Mouse (Mus musculus) cerebellum, adult 2 months (tissue): ENCODE measurements around the gene Lingo4. TPM values are rescaled to one million over a fixed set of nuclear protein-coding genes. Genes with fewer than 3 reads are reported as not detected.

ENCODE experiments used
- DNase-seq, 2 experiments: peaks; one replicate each; pipeline ENCODE4 v3.0.0; 2021
- H3K27ac ChIP-seq: fragments of 200-500 bp; 2 replicates; pipeline ENCODE4 v1.5.1; 2012; ENCODE audit warnings: low read length, control low read depth, inconsistent platforms; ENCODE audit not compliant: insufficient read depth
- H3K27me3 ChIP-seq: fragments of 200-500 bp; 2 replicates; pipeline ENCODE4 v1.6.1; 2012; ENCODE audit warnings: inconsistent platforms, mild to moderate bottlenecking, low read length, moderate library complexity; ENCODE audit not compliant: control insufficient read depth, insufficient read depth
- H3K4me1 ChIP-seq: fragments of 200-500 bp; 2 replicates; pipeline ENCODE4 v1.6.1; 2011; ENCODE audit warnings: low read length; ENCODE audit not compliant: control insufficient read depth, insufficient read depth
- H3K4me3 ChIP-seq: fragments of 200-500 bp; replicated peaks from 2 replicates; pipeline ENCODE3; 2011; ENCODE audit warnings: mild to moderate bottlenecking, low read depth, low read length, control low read depth; ENCODE audit not compliant: insufficient read depth
- CTCF ChIP-seq: fragments of 200-500 bp; IDR thresholded peaks from 2 replicates; pipeline ENCODE4 v1.5.1; 2011; ENCODE audit warnings: low read depth, mild to moderate bottlenecking, control low read depth, low read length, moderate library complexity, borderline replicate concordance; ENCODE audit not compliant: insufficient read depth
- POLR2A ChIP-seq: fragments of 200-500 bp; IDR thresholded peaks from 2 replicates; pipeline ENCODE4 v1.6.1; 2011; ENCODE audit warnings: low read length, control low read depth, borderline replicate concordance; ENCODE audit not compliant: insufficient read depth
- WGBS: fragments of 180-500 bp; shearing (Covaris S2); methylation state at CpG from one replicate; pipeline ENCODE4 v1.1.7; 2018; 5-methylcytosine and 5-hydroxymethylcytosine counted together
- polyA plus RNA-seq: library from polyadenylated mRNA; depleted of rRNA; stranded (reverse); fragments of >200 nt; gene quantifications from 2 replicates; pipeline ENCODE4 v1.2.3, GENCODE M21; 2012

The Lingo4 gene
- polyA plus RNA-seq, 1 experiment = 6.6 TPM

DNA sequence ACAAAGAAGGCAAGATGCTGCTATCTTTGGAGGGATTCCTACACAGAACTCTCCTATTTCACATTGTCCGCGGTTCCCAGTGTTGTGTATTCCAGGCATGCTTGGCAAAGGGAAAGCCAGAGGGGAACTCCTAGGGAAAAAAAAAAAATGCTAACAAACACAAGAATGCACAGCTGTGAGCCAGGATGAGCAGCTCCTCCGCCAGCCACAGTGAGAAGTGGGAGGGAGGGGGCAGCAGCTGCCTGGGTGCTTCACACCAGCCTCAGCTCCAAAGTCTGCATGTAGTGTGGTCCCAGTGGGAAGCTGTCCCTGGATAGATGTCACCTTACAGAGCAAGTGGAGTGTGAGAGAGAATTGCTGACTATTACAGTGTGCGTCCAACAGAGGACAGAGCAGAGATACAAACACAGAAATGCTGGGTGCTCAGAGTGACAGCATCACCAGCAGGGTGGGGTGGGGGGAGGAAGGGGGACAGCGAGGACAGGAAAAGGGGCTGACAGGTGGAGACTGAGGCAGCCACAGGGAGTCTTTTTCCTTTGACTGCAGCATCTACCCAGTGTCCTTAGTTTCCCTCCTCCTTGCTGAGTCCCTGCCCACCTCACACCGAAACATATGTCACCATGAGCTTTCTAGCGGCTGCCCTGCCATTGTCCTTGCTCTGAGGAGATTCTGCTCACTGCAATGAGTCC is 6.2 kb downstream of the Lingo4 start:
- 23% methylated on average over 7 of the region's 7 CpGs for WGBS
- Histone ChIP-seq H3K27ac (no peak overlapping the region), H3K4me1 (peaks cover 4% of the 10 kb centered on the region; the same call in 1 of the 2 replicates)

GRCm38 (mm10) chr3:94405561-94405960 is 7.2 kb downstream of the Lingo4 start:
- TF ChIP-seq POLR2A (no peak), CTCF (no peak)
- no peaks in the 10 kb centered on the region for H3K27me3 ChIP-seq

More for the DNA sequence above, 6.2 kb downstream of the Lingo4 start:
- no peaks in the 10 kb centered on the region for H3K27me3 ChIP-seq
- no peak for DNase-seq
- H3K4me3 ChIP-seq = no peak overlapping the region
- no peak for TF ChIP-seq POLR2A
- no peak for TF ChIP-seq CTCF

GRCm38 (mm10) chr3:94412530-94412929 is 14.2 kb downstream of the Lingo4 start:
- WGBS = under 1% methylated on average over 25 of the region's 25 CpGs
- Histone ChIP-seq H3K4me3 (peak overlapping the region; percentile 76), H3K4me1 (no peaks in the 10 kb centered on the region; the same call in 1 of the 2 replicates), H3K27ac (peak overlapping the region; percentile 49), H3K27me3 (no peaks in the 10 kb centered on the region)
- no peak for DNase-seq
- no peak for TF ChIP-seq CTCF
- no peak for TF ChIP-seq POLR2A

More at GRCm38 (mm10) chr3:94405561-94405960, 7.2 kb downstream of the Lingo4 start:
- WGBS = 69% methylated on average over 4 of the region's 4 CpGs
- H3K4me3 ChIP-seq = no peak overlapping the region
- H3K27ac ChIP-seq = no peak overlapping the region
- H3K4me1 ChIP-seq = no peaks in the 10 kb centered on the region; the same call in 1 of the 2 replicates
- DNase-seq = no peak

GRCm38 (mm10) chr3:94413031-94413679 is 14.8 kb downstream of the Lingo4 start, which contains the start of gene Tdrkh:
Tdrkh (plus strand) TSS chr3:94413273.
- TF ChIP-seq POLR2A = peak; percentile 88
- TF ChIP-seq CTCF = no peak

DNA sequence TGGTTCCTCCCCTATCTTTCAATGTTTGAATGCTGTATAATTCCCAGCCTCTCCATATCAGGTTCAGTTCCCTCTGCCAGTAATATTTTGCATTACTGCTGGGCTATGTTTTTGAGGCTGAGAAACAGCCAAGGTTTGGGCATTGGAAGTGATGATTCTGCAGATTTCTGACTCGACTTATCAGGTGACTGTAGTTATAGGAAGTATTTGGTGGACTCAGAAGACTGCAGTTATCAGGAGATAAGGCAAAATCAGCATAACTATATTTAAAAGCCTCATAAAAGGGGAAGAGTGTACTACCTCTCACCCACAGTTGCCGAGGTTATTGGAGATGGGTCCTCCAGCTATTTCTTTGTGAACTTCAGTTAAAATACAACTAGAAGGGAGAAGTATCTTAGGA is 32.7 kb downstream of the Lingo4 start:
- 84% methylated on average over 2 of the region's 2 CpGs for WGBS
- TF ChIP-seq POLR2A = no peak
- TF ChIP-seq CTCF = no peak
- no peak overlapping the region for H3K4me3 ChIP-seq
- no peak overlapping the region for H3K27ac ChIP-seq
- H3K27me3 ChIP-seq = no peaks in the 10 kb centered on the region
- no peaks in the 10 kb centered on the region for H3K4me1 ChIP-seq
- no peak for DNase-seq

More at GRCm38 (mm10) chr3:94413031-94413679, 14.8 kb downstream of the Lingo4 start, which contains the start of gene Tdrkh:
- H3K27ac ChIP-seq = peak within 1 kb of the TSS; percentile 63
- H3K27me3 ChIP-seq = no peaks in the 10 kb centered on the region
- peak within 1 kb of the TSS; percentile 88 for H3K4me3 ChIP-seq
- WGBS = 3% methylated on average over 52 of the region's 52 CpGs
- peak; percentile 97 to 99 for DNase-seq
- H3K4me1 ChIP-seq = no peaks in the 10 kb centered on the region; the same call in 1 of the 2 replicates

- no peak for DNase-seq
- no peak for TF ChIP-seq POLR2A
- TF ChIP-seq CTCF = no peak
- Histone ChIP-seq H3K4me3 (no peak overlapping the region), H3K27me3 (no peaks in the 10 kb centered on the region), H3K4me1 (no peaks in the 10 kb centered on the region), H3K27ac (no peak overlapping the region)
- WGBS = 94% methylated on average over 2 of the region's 2 CpGs
These were observed 36.0 kb downstream of the Lingo4 start for GRCm38 (mm10) chr3:94434305-94434704.

DNA sequence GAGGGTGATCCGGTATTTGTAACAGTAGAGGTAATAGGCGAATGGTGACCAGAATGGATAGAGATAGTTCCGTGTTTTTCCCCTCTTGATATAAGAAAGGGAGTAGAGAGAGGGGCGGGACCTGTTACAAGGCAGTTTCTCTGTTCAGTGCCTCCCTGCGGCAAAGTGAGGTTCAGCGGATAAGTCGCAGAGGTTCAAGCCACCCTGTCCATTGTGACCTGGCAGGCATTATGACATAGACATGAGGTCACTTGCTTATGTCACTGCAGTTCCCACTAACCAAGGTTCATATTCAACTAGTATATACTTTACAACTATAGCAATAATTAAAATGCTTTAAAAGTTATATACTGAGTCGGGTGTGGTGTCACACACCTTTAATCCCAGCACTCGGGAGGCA is 38.1 kb downstream of the Lingo4 start:
- H3K27ac ChIP-seq = no peak overlapping the region
- TF ChIP-seq POLR2A = no peak
- no peaks in the 10 kb centered on the region for H3K27me3 ChIP-seq
- H3K4me1 ChIP-seq = no peaks in the 10 kb centered on the region
- no peak overlapping the region for H3K4me3 ChIP-seq
- WGBS = 85% methylated on average over 9 of the region's 9 CpGs
- no peak for DNase-seq

- DNase-seq = no peak
- Histone ChIP-seq H3K4me1 (peaks cover 4% of the 10 kb centered on the region; the same call in 1 of the 2 replicates), H3K27me3 (no peaks in the 10 kb centered on the region), H3K4me3 (no peak overlapping the region), H3K27ac (no peak overlapping the region)
- no peak for TF ChIP-seq POLR2A
- peak; percentile 27; the same call in 1 of the 2 replicates for TF ChIP-seq CTCF
- WGBS = 42% methylated on average over 3 of the region's 3 CpGs
These were observed 42.9 kb downstream of the Lingo4 start for GRCm38 (mm10) chr3:94441182-94441581.
